Mouse (Mus musculus): Measurements from ENCODE around the gene Zfp622.
"Not testable (repeated sequence)": the region's sequence is repeated elsewhere in the genome, so short reads cannot be mapped to it uniquely, and the experiment has no call there.

The Zfp622 gene

GRCm38 (mm10) chr15:25971596-25971995 lies 12.6 kb upstream of the Zfp622 start:
- no peak for DNase-seq (ENCODE audit: low spot score)

DNA sequence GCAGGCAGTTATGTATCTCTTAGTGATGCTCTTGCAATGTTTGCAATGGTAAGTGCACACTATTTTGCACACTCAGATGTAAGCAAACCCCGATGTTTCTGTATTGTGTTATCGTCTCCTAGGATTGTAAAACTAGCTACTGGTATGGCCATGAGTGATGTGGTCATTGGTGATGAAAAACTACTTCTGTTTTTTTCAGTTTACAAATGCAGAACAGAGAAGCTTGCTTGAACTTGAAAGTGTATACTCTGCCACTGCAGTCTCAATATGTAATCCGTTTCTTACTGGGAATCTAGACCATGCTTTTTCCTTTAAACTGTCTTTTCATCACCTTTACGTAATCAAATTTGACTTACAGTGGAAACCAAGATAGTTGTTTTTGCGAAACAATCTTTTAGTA lies 11.4 kb upstream of the Zfp622 start:
- DNase-seq (ENCODE audit: low spot score): no peak

- DNase-seq (ENCODE audit: low spot score): no peak
Observed at GRCm38 (mm10) chr15:25974352-25974751, 9.8 kb upstream of the Zfp622 start.

DNA sequence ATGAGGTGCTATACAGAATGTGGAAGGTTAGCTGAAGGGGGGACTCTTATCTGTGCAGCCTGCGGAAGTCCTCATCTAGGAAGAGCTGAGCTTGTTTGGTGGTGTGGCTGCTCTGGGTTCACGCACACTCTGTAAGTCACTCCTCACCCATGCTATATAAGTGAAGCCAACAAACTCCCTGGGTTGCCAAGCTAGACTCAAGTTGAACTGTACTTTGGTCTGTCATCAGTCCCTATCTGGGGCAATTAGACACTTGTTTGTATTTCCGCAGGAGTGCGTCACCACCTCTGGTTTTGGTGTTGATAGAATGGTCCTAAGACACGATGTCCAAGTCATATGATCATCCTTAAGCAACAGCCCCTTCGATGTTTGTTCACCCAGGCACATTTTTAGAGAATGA lies 8.4 kb upstream of the Zfp622 start:
- no peak for DNase-seq (ENCODE audit: low spot score)

DNA sequence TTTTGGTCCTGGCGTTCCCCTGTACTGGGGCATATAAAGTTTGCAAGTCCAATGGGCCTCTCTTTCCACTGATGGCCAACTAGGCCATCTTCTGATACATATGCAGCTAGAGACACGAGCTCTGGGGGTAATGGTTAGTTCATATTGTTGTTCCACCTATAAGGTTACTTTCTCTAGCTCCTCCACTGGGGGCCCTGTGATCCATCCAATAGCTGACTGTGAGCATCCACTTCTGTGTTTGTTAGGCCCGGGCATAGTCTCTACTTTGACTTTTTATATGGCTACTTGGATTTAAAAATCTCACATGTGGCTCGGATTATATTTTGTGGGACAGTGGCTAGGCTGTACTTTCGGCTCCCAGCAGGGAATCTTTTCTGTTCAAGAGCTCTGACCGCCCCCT lies 552 bp upstream of the Zfp622 start:
- not testable (repeated sequence) for DNase-seq (ENCODE audit: low spot score)

GRCm38 (mm10) chr15:25984734-25985492 lies 747 bp downstream of the Zfp622 start:
- no peak for DNase-seq (ENCODE audit: low spot score)

DNA sequence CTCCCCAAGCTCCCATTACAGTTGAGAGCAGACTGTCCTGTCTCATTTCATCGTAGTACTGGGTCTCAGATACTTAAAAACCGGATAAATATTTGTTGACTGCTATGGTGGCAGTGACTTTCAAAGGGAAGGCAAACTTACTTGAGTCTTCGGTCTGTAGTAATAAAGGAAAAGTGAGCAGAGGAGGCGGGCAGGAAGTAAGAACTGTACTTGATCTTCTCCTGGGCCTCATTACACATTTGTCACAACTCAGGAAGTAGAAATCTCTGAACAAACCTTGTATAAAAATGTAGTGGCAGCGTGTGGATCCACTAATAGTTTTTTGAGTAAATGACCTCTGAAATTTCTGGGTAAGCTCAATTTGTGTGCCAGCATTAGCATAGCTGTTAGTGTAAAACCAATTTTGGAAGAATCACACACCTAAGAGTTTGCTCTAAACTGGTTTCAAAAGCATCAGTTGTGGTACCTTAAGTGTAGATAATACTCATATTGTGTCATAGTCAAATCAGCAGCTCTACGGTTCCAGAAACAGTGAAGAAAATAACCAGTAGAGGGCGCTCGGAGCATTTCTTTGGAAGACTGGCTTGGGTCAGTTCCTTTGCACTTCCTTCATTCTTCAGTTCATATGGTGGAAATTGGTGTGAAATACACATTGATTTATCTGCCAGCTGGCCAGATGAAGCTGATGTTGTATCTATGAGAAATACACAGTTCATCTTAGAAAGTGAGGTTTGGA lies 9.0 kb downstream of the Zfp622 start:
- DNase-seq (ENCODE audit: low spot score): peak; percentile 55

- DNase-seq (ENCODE audit: low spot score): no peak
Observed at GRCm38 (mm10) chr15:25995521-25995920, 11.4 kb downstream of the Zfp622 start.

DNA sequence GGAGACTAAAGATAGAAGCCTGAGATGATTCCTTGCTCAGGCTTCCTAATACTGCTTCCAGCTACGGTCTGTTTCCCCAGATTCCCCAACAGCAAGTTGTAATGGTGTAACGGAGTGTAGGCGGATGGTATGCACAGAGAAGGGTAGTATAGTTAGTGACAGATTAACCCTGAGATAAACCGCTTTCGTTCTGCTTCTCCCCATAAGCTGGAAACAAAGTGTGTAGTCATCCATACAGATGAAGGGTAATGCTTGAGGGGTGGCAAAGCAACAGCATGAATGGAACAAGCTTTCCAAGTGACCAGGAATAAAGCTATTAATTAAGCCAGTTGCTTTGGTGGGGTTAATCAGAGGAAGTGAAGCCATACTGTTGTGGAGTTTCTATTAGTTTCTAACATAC lies 15.4 kb downstream of the Zfp622 start:
- not testable (repeated sequence) for DNase-seq (ENCODE audit: low spot score)

- no peak for DNase-seq (ENCODE audit: low spot score)
Observed at GRCm38 (mm10) chr15:26008621-26009020, 24.5 kb downstream of the Zfp622 start.

DNA sequence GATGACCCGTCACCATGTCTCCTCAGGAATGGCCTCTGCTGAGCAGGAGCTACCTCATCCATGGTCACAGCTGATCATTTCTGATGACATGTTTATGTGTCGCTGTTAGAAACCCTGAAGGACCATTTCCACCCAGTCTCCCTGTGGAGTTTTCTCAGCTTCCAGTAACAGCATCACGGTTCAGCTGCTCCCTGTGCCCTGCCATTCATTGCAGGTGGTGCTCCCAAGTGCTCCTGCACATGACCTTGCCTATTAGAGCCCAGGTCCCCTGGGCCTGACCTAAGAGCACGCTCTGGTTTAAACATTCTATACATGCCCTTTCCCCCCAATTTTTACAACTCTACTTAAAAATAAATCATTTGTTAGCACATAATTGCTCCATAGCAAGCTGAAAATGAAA lies 28.7 kb downstream of the Zfp622 start:
- DNase-seq (ENCODE audit: low spot score): no peak

DNA sequence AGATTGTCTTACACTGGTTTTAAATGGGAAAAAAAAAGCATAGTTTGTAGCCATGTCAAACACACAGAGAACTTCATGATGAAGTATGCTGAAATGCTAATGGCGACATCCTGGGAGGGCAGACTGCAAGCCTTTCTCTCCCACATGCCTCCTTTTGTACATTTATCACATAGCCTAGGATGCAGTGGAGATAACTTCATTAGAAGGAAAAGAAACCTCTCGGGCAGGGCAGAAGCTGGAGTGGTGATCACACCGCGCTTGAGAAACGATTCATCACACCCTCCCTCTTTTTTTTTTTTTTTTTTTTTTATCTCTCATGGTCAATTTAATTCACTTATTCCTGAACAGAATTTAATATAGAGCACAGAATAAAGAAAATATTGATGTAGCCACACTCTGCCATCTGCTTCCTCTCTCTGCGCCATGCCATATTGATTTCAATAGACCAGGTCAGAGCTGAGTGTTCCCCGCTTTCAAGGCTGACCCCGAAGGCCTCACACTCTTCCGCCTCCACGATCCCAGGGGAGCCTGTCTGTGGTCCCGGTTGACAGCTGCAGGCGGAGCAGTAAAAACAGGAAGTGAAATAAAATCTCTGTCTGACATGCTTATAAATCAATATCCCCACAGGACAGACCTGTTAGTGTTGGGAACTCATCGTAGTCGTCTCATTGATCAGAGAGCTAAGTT lies 32.0 kb downstream of the Zfp622 start:
- no peak for DNase-seq (ENCODE audit: low spot score)

- DNase-seq (ENCODE audit: low spot score): no peak
Observed at GRCm38 (mm10) chr15:26021721-26022120, 37.6 kb downstream of the Zfp622 start.

DNA sequence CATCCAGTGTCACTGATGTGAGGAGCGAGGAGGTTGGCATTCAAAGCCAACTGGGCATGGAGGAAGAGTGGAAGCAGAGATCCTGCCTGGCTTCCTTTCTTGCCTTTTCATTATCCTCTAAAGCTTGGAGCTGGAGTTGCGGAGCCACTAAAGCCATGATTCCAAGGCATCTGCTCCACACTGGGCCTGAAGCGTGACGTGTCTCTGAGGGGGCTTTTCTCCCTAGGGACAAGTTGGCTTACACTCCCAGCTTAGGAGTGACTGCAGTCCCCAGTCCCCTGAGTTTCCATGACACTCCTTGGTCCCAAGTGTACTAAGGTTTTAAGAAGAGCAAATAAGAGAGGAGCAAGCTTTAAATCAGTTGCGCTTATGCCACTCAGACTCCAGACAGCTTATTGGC lies 38.5 kb downstream of the Zfp622 start:
- no peak for DNase-seq (ENCODE audit: low spot score)

GRCm38 (mm10) chr15:26031692-26032091 lies 47.5 kb downstream of the Zfp622 start:
- DNase-seq (ENCODE audit: low spot score): no peak

DNA sequence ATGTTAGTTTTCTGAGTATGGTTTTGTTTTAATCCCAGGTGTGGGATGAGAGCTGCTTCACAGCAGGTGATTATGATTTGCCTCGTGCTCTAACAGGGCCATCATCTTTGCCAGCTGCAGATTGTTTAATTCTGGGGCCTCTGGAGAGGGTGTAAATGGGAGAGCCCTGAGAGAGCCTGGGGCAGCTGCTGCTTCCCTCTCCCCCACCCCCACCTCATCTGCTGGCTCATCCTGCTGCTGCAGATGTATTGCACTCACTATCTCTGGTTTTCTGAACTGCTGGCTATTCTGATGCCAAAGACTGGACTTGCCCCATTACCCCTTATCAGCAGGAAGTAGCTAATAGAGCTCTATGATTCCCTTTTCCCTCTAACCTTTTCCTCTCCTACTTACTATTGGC lies 56.4 kb downstream of the Zfp622 start:
- no peak for DNase-seq (ENCODE audit: low spot score)

GRCm38 (mm10) chr15:26041196-26041947 lies 57.2 kb downstream of the Zfp622 start:
- DNase-seq (ENCODE audit: low spot score): no peak

Data from left cerebral cortex, adult 11 months (tissue).